Mouse (Mus musculus): ENCODE measurements around the gene Hsd17b12. TPM values are rescaled to one million over a fixed set of nuclear protein-coding genes. Genes with fewer than 3 reads are reported as not detected.

Gene Hsd17b12
- polyA plus RNA-seq, 1 experiment from 2014 or later = 128 TPM

- 83% methylated on average over 3 of the region's 3 CpGs for WGBS
- DNase-seq (ENCODE audit: low spot score) = no peak
- H3K36me3 ChIP-seq (ENCODE audit: control insufficient read depth, insufficient read depth, low read length) = no peaks in the 10 kb centered on the region
Observed at GRCm38 (mm10) chr2:94136837-94137236, 20.9 kb downstream of the Hsd17b12 start.

GRCm38 (mm10) chr2:94128496-94128895 lies 29.3 kb downstream of the Hsd17b12 start:
- WGBS = 90% methylated on average over 3 of the region's 3 CpGs
- H3K27ac ChIP-seq (ENCODE audit: low read depth, low read length) = no peak overlapping the region

More at GRCm38 (mm10) chr2:94136837-94137236, 20.9 kb downstream of the Hsd17b12 start:
- no peak for ATAC-seq (replicated peaks; ENCODE audit: low FRiP score)
- Histone ChIP-seq H3K9me3 (ENCODE audit: control insufficient read depth, low read length) (no peaks in the 10 kb centered on the region), H3K9ac (ENCODE audit: low read length) (no peak overlapping the region), H3K4me2 (ENCODE audit: low read depth, low read length, severe bottlenecking) (no peak overlapping the region), H3K4me1 (replicated peaks; ENCODE audit: control insufficient read depth, insufficient read depth, low read length) (no peaks in the 10 kb centered on the region), H3K4me3 (ENCODE audit: low read depth, low read length) (no peak overlapping the region), H3K27me3 (ENCODE audit: control insufficient read depth, insufficient read depth, low read length) (no peaks in the 10 kb centered on the region), H3K27ac (ENCODE audit: low read depth, low read length) (no peak overlapping the region)

GRCm38 (mm10) chr2:94122182-94123041 lies 35.4 kb downstream of the Hsd17b12 start:
- ATAC-seq (replicated peaks; ENCODE audit: low FRiP score) (peak; percentile 80), DNase-seq (ENCODE audit: low spot score) (no peak)
- Histone ChIP-seq H3K27ac (ENCODE audit: low read depth, low read length) (peak overlapping the region; percentile 72), H3K4me3 (ENCODE audit: low read depth, low read length) (no peak overlapping the region), H3K9me3 (ENCODE audit: control insufficient read depth, low read length) (no peaks in the 10 kb centered on the region), H3K4me1 (replicated peaks; ENCODE audit: control insufficient read depth, insufficient read depth, low read length) (peaks cover 11% of the 10 kb centered on the region; the same call in 1 of the 2 replicates), H3K27me3 (ENCODE audit: control insufficient read depth, insufficient read depth, low read length) (no peaks in the 10 kb centered on the region), H3K36me3 (ENCODE audit: control insufficient read depth, insufficient read depth, low read length) (no peaks in the 10 kb centered on the region), H3K9ac (ENCODE audit: low read length) (peak overlapping the region; percentile 41), H3K4me2 (ENCODE audit: low read depth, low read length, severe bottlenecking) (no peak overlapping the region)
- WGBS = 54% methylated on average over 7 of the region's 7 CpGs

More at GRCm38 (mm10) chr2:94128496-94128895, 29.3 kb downstream of the Hsd17b12 start:
- no peak overlapping the region for H3K9ac ChIP-seq (ENCODE audit: low read length)
- no peaks in the 10 kb centered on the region for H3K27me3 ChIP-seq (ENCODE audit: control insufficient read depth, insufficient read depth, low read length)
- peaks cover under 1% of the 10 kb centered on the region; the same call in 1 of the 2 replicates for H3K4me1 ChIP-seq (replicated peaks; ENCODE audit: control insufficient read depth, insufficient read depth, low read length)
- no peak for DNase-seq (ENCODE audit: low spot score)
- H3K36me3 ChIP-seq (ENCODE audit: control insufficient read depth, insufficient read depth, low read length) = no peaks in the 10 kb centered on the region
- H3K4me2 ChIP-seq (ENCODE audit: low read depth, low read length, severe bottlenecking) = no peak overlapping the region
- H3K9me3 ChIP-seq (ENCODE audit: control insufficient read depth, low read length) = no peaks in the 10 kb centered on the region
- H3K4me3 ChIP-seq (ENCODE audit: low read depth, low read length) = no peak overlapping the region
- ATAC-seq (replicated peaks; ENCODE audit: low FRiP score) = no peak

GRCm38 (mm10) chr2:94103758-94104157 lies 54.0 kb downstream of the Hsd17b12 start:
- Histone ChIP-seq H3K4me1 (replicated peaks; ENCODE audit: control insufficient read depth, insufficient read depth, low read length) (no peaks in the 10 kb centered on the region), H3K27me3 (ENCODE audit: control insufficient read depth, insufficient read depth, low read length) (no peaks in the 10 kb centered on the region), H3K27ac (ENCODE audit: low read depth, low read length) (no peak overlapping the region), H3K4me3 (ENCODE audit: low read depth, low read length) (no peak overlapping the region), H3K9ac (ENCODE audit: low read length) (no peak overlapping the region), H3K4me2 (ENCODE audit: low read depth, low read length, severe bottlenecking) (no peak overlapping the region), H3K36me3 (ENCODE audit: control insufficient read depth, insufficient read depth, low read length) (no peaks in the 10 kb centered on the region), H3K9me3 (ENCODE audit: control insufficient read depth, low read length) (no peaks in the 10 kb centered on the region)
- WGBS = 76% methylated on average over 2 of the region's 2 CpGs
- no peak for DNase-seq (ENCODE audit: low spot score)
- no peak for ATAC-seq (replicated peaks; ENCODE audit: low FRiP score)

GRCm38 (mm10) chr2:94089901-94090300 lies 67.9 kb downstream of the Hsd17b12 start:
- Histone ChIP-seq H3K4me1 (replicated peaks; ENCODE audit: control insufficient read depth, insufficient read depth, low read length) (no peaks in the 10 kb centered on the region), H3K27ac (ENCODE audit: low read depth, low read length) (no peak overlapping the region), H3K9me3 (ENCODE audit: control insufficient read depth, low read length) (no peaks in the 10 kb centered on the region), H3K4me3 (ENCODE audit: low read depth, low read length) (no peak overlapping the region), H3K9ac (ENCODE audit: low read length) (no peak overlapping the region), H3K4me2 (ENCODE audit: low read depth, low read length, severe bottlenecking) (no peak overlapping the region), H3K27me3 (ENCODE audit: control insufficient read depth, insufficient read depth, low read length) (no peaks in the 10 kb centered on the region), H3K36me3 (ENCODE audit: control insufficient read depth, insufficient read depth, low read length) (no peaks in the 10 kb centered on the region)
- ATAC-seq (replicated peaks; ENCODE audit: low FRiP score) (no peak), DNase-seq (ENCODE audit: low spot score) (no peak)
- WGBS = 91% methylated on average over 1 of the region's 1 CpGs

- DNase-seq (ENCODE audit: low spot score) = no peak
Observed at GRCm38 (mm10) chr2:94069482-94069881, 88.3 kb downstream of the Hsd17b12 start.

GRCm38 (mm10) chr2:94066540-94067135 lies 91.1 kb downstream of the Hsd17b12 start:
- WGBS = 89% methylated on average over 5 of the region's 5 CpGs

More at GRCm38 (mm10) chr2:94069482-94069881, 88.3 kb downstream of the Hsd17b12 start:
- H3K4me1 ChIP-seq (replicated peaks; ENCODE audit: control insufficient read depth, insufficient read depth, low read length) = no peaks in the 10 kb centered on the region
- H3K9me3 ChIP-seq (ENCODE audit: control insufficient read depth, low read length) = no peaks in the 10 kb centered on the region
- no peaks in the 10 kb centered on the region for H3K27me3 ChIP-seq (ENCODE audit: control insufficient read depth, insufficient read depth, low read length)
- H3K27ac ChIP-seq (ENCODE audit: low read depth, low read length) = no peak overlapping the region
- 88% methylated on average over 5 of the region's 5 CpGs for WGBS
- no peaks in the 10 kb centered on the region for H3K36me3 ChIP-seq (ENCODE audit: control insufficient read depth, insufficient read depth, low read length)
- H3K4me2 ChIP-seq (ENCODE audit: low read depth, low read length, severe bottlenecking) = no peak overlapping the region
- H3K9ac ChIP-seq (ENCODE audit: low read length) = no peak overlapping the region
- no peak for ATAC-seq (replicated peaks; ENCODE audit: low FRiP score)
- no peak overlapping the region for H3K4me3 ChIP-seq (ENCODE audit: low read depth, low read length)

GRCm38 (mm10) chr2:94066120-94066519 lies 91.6 kb downstream of the Hsd17b12 start:
- no peak for ATAC-seq (replicated peaks; ENCODE audit: low FRiP score)
- Histone ChIP-seq H3K9ac (ENCODE audit: low read length) (no peak overlapping the region), H3K9me3 (ENCODE audit: control insufficient read depth, low read length) (no peaks in the 10 kb centered on the region), H3K27me3 (ENCODE audit: control insufficient read depth, insufficient read depth, low read length) (no peaks in the 10 kb centered on the region), H3K4me2 (ENCODE audit: low read depth, low read length, severe bottlenecking) (no peak overlapping the region), H3K36me3 (ENCODE audit: control insufficient read depth, insufficient read depth, low read length) (no peaks in the 10 kb centered on the region), H3K27ac (ENCODE audit: low read depth, low read length) (no peak overlapping the region), H3K4me3 (ENCODE audit: low read depth, low read length) (no peak overlapping the region), H3K4me1 (replicated peaks; ENCODE audit: control insufficient read depth, insufficient read depth, low read length) (no peaks in the 10 kb centered on the region)
- no peak for DNase-seq (ENCODE audit: low spot score)
- WGBS = 87% methylated on average over 7 of the region's 7 CpGs

More at GRCm38 (mm10) chr2:94066540-94067135, 91.1 kb downstream of the Hsd17b12 start:
- H3K9ac ChIP-seq (ENCODE audit: low read length) = no peak overlapping the region
- H3K4me1 ChIP-seq (replicated peaks; ENCODE audit: control insufficient read depth, insufficient read depth, low read length) = no peaks in the 10 kb centered on the region
- no peak for DNase-seq (ENCODE audit: low spot score)
- H3K27ac ChIP-seq (ENCODE audit: low read depth, low read length) = no peak overlapping the region
- no peaks in the 10 kb centered on the region for H3K36me3 ChIP-seq (ENCODE audit: control insufficient read depth, insufficient read depth, low read length)
- no peak overlapping the region for H3K4me3 ChIP-seq (ENCODE audit: low read depth, low read length)
- no peak overlapping the region for H3K4me2 ChIP-seq (ENCODE audit: low read depth, low read length, severe bottlenecking)
- no peaks in the 10 kb centered on the region for H3K27me3 ChIP-seq (ENCODE audit: control insufficient read depth, insufficient read depth, low read length)
- H3K9me3 ChIP-seq (ENCODE audit: control insufficient read depth, low read length) = no peaks in the 10 kb centered on the region
- no peak for ATAC-seq (replicated peaks; ENCODE audit: low FRiP score)

Measured in forebrain, embryonic 11.5 days (tissue).